Mouse (Mus musculus) gastrocnemius, postnatal 36 days (tissue): ENCODE measurements around the gene Gm4498. TPM values are rescaled to one million over a fixed set of nuclear protein-coding genes. Genes with fewer than 3 reads are reported as not detected.
"Not testable (repeated sequence)": the region's sequence is repeated elsewhere in the genome, so short reads cannot be mapped to it uniquely, and the experiment has no call there.

ENCODE experiments used
- DNase-seq, 2 experiments: peaks; one replicate each; pipeline ENCODE4 v3.0.0; 2022
- intact Hi-C: fragments of 180-260 bp; cut with DNase I; formaldehyde crosslinking; loops from one replicate; pipeline ENCODE4 v1.15.1; 2025
- long read RNA-seq, 2 experiments: library from polyadenylated mRNA; stranded (forward); transcript quantifications; one replicate each; pipeline ENCODE4 v2.0.0; 2021
- total RNA-seq, 2 experiments: library from RNA; stranded (reverse); gene quantifications; 2 replicates each; pipeline ENCODE4 v1.2.3; 2021

The Gm4498 gene
- not detected for total RNA-seq
- long read RNA-seq, experiment 1, result 0 reads
- long read RNA-seq, experiment 2, result 0 reads

GRCm38 (mm10) chr7:20233728-20234127, at the start of gene Gm4498:
Gm4498 (minus strand) TSS chr7:20233828.
- DNase-seq, intact Hi-C loops: not testable (repeated sequence)

GRCm38 (mm10) chr7:20262734-20263133, 29.1 kb upstream of the Gm4498 start, which contains the start of gene Gm5890:
Gm5890 (minus strand) TSS chr7:20262834.
- DNase-seq, result not testable (repeated sequence)

DNA sequence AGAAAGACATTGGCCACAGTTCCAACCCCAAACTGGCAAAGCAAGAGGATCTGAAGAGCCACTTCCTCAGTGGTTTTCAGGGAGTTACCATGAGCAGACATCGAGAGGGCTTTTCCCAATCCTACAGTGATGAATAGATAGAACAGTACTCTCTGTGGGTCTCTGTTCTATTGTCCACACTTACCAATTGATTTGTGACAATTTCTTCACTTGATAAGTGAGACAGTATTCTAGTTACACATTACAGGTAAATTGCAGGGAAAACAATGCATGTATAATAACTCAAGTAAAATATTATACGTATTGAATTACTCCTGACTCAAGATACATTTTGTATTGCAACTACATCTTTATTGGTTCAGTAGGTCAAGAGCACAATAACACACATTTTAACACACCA, 28.1 kb downstream of the Gm4498 start, which contains the start of gene Gm6164:
Gene Gm6164 (minus strand): TSS at position 101 of the 400 bp plus-strand sequence.
- intact Hi-C loops, DNase-seq: not testable (repeated sequence)

More at GRCm38 (mm10) chr7:20262734-20263133, 29.1 kb upstream of the Gm4498 start, which contains the start of gene Gm5890:
- intact Hi-C loops, result not testable (repeated sequence)

DNA sequence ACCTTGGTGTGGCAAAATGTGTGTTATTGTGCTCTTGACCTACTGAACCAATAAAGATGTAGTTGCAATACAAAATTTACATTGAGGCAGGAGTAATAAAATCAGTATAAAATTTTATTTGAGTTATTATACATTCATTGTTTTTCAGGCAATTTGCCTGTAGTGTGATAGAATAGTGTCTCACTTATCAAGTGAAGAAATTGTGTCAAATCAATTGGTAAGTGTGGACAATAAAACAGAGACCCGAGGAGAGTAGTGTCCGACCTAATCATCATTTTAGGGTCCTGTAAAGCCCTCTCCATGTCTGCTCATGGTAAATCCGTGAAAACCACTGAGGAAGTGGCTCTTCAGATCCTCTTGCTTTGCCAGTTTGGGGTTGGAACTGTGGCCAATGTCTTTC, 40.2 kb downstream of the Gm4498 start, which contains the start of gene Vmn1r95:
Gene Vmn1r95 (plus strand): TSS at position 301 of the 400 bp plus-strand sequence.
- intact Hi-C loops, DNase-seq: not testable (repeated sequence)

Other genes with a start within 250 kb of the Gm4498 start
- gene Nlrp9b, start 242.4 kb downstream of the Gm4498 start, total RNA-seq, result not detected
- not detected for gene Vmn1r91, start 134.1 kb downstream of the Gm4498 start, total RNA-seq
- gene Gm16442, start 111.2 kb downstream of the Gm4498 start, total RNA-seq, result not detected
- not detected for gene Vmn1r93, start 94.7 kb downstream of the Gm4498 start, total RNA-seq
- gene Vmn1r94, start 65.5 kb downstream of the Gm4498 start, total RNA-seq, result not detected
- gene Vmn1r95, start 40.1 kb downstream of the Gm4498 start, total RNA-seq, result not detected
- not detected for gene Gm6164, start 28.2 kb downstream of the Gm4498 start, total RNA-seq
- gene Gm5890, start 29.0 kb upstream of the Gm4498 start, total RNA-seq, result not detected
- not detected for gene Gm4133, start 100.2 kb upstream of the Gm4498 start, total RNA-seq
- not detected for gene Gm5728, start 141.6 kb upstream of the Gm4498 start, total RNA-seq
- gene Vmn1r100, start 184.1 kb upstream of the Gm4498 start, total RNA-seq, result not detected
- gene Vmn1r101, start 208.8 kb upstream of the Gm4498 start, total RNA-seq, result not detected
- gene Gm10670, start 241.1 kb upstream of the Gm4498 start, total RNA-seq, result not detected